Mouse (Mus musculus): ENCODE results near the gene Traf7.

Gene Traf7

GRCm38 (mm10) chr17:24545247-24545646 lies 17.5 kb upstream of the Traf7 start:
- no peak for DNase-seq (ENCODE audit: low spot score in 2 of 2)

- no peak for DNase-seq (ENCODE audit: low spot score in 2 of 2)
These were observed 16.9 kb upstream of the Traf7 start for GRCm38 (mm10) chr17:24544613-24545012.

GRCm38 (mm10) chr17:24540375-24540774 lies 12.6 kb upstream of the Traf7 start:
- DNase-seq (ENCODE audit: low spot score in 2 of 2), result no peak

- peak; percentile 68 to 70 for DNase-seq (ENCODE audit: low spot score in 2 of 2)
These were observed 11.2 kb upstream of the Traf7 start for GRCm38 (mm10) chr17:24538950-24539349.

- DNase-seq (ENCODE audit: low spot score in 2 of 2), result peak in 1 of 2 experiments; percentile 72
These were observed 9.8 kb upstream of the Traf7 start for GRCm38 (mm10) chr17:24537536-24537935.

GRCm38 (mm10) chr17:24535300-24535699 lies 7.6 kb upstream of the Traf7 start:
- peak; percentile 47 to 55 for DNase-seq (ENCODE audit: low spot score in 2 of 2)

GRCm38 (mm10) chr17:24534160-24534718 lies 6.5 kb upstream of the Traf7 start, which contains the start of gene Rab26:
Gene Rab26, minus strand, starts transcription at chr17:24534210.
- DNase-seq (ENCODE audit: low spot score in 2 of 2), result no peak

GRCm38 (mm10) chr17:24533099-24533992 lies 5.6 kb upstream of the Traf7 start:
- peak; percentile 91 to 92 for DNase-seq (ENCODE audit: low spot score in 2 of 2)

- no peak for DNase-seq (ENCODE audit: low spot score in 2 of 2)
These were observed 4.3 kb upstream of the Traf7 start for GRCm38 (mm10) chr17:24532045-24532444.

GRCm38 (mm10) chr17:24531064-24531463 lies 3.3 kb upstream of the Traf7 start:
- no peak for DNase-seq (ENCODE audit: low spot score in 2 of 2)

- DNase-seq (ENCODE audit: low spot score in 2 of 2), result peak; percentile 42 to 46
These were observed 2.8 kb upstream of the Traf7 start for GRCm38 (mm10) chr17:24530361-24531050.

- peak in 1 of 2 experiments; percentile 29 for DNase-seq (ENCODE audit: low spot score in 2 of 2)
These were observed 2.1 kb upstream of the Traf7 start for GRCm38 (mm10) chr17:24529883-24530282.

GRCm38 (mm10) chr17:24529007-24529451 lies 1.3 kb upstream of the Traf7 start:
- peak; percentile 76 to 78 for DNase-seq (ENCODE audit: low spot score in 2 of 2)

- peak in 1 of 2 experiments; percentile 21 for DNase-seq (ENCODE audit: low spot score in 2 of 2)
These were observed 801 bp upstream of the Traf7 start for GRCm38 (mm10) chr17:24528560-24528918.

GRCm38 (mm10) chr17:24527315-24527714 lies 423 bp downstream of the Traf7 start:
- DNase-seq (ENCODE audit: low spot score in 2 of 2), result no peak

- DNase-seq (ENCODE audit: low spot score in 2 of 2), result peak in 1 of 2 experiments; percentile 19
These were observed 3.0 kb downstream of the Traf7 start for GRCm38 (mm10) chr17:24524734-24525133.

- DNase-seq (ENCODE audit: low spot score in 2 of 2), result no peak
These were observed 7.3 kb downstream of the Traf7 start for GRCm38 (mm10) chr17:24520450-24520849.

GRCm38 (mm10) chr17:24514270-24515257 lies 13.2 kb downstream of the Traf7 start:
- DNase-seq (ENCODE audit: low spot score in 2 of 2), result no peak

GRCm38 (mm10) chr17:24513609-24514008 lies 14.1 kb downstream of the Traf7 start:
- peak; percentile 77 to 84 for DNase-seq (ENCODE audit: low spot score in 2 of 2)

- DNase-seq (ENCODE audit: low spot score in 2 of 2), result peak in 1 of 2 experiments; percentile 45
These were observed 19.8 kb downstream of the Traf7 start for GRCm38 (mm10) chr17:24507806-24508460.
